Mouse (Mus musculus) liver (tissue): ENCODE results near the gene Lrig3.

Experiments
- DNase-seq: peaks from one replicate; pipeline ENCODE4 v3.0.0-alpha.2; 2020; ENCODE audit warnings: mixed read lengths

Lrig3 gene

DNA sequence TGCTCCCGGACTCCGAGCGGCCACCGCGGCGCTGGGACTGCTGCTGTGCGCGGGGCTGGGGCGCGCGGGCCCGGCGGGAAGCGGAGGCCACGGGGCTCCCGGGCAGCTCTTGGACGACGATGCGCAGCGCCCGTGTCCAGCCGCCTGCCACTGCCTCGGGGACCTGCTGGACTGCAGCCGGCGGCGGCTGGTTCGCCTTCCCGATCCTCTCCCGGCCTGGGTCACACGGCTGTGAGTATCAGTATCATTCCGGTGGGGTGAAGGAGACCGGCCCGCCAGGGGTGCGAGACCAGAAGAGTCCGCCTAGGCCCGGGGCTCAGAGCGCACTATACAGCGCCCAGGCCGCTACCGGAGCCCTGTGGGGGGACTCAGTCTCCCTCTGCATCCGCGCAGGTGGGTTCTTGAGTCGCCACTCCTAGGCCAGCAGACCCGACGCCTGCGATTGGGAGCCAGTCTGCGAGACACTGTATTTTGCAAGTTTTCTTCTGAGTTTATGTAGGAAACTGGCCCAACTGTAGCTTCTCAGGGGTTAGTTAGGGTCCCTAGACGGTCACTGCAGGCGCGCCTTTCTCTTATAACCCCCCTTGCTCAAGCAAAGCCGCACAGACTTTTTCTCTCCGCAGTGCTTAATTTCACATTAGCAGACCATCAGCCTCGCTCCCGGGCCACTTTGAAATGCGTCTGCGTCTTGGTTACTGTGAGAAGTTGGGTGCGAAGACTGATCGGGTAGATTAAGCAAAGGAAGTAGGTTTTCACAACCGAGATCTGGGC, 698 bp downstream of the Lrig3 start:
- DNase-seq, result peak; percentile 10

DNA sequence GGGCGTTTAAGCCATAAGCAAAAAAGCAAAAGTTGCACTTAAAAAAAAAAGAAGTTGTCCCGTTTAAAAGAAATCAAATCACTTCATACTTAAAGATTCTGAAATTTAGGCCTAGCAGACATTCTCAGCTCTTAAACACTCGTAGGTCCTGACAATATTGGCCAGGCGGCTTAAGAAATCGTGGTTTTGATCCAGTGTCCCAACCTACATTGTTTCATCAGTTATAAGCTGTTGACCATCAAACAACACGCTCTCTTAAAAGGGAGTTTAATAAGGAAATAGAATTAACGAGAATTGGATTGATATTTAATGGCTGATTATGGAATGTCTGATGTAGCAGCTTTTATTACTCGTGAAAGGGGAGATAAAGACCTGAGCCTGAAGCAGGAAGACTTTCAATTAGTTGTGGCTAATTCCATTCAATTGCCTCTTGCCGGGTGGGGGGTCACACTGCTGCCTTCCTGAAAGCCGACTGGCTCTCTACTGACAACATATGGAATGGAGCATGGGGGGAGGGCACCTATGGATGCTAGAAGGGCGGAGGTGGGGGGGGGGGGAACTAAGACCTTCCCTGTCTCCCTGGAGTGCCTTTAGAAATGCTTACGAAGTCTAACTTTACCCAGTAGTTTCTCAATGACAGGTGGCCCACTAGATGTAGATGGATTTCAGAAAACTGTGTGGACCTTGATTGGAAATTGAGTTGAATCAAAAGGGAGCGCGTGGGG, 1.6 kb downstream of the Lrig3 start:
- DNase-seq, result no peak

DNA sequence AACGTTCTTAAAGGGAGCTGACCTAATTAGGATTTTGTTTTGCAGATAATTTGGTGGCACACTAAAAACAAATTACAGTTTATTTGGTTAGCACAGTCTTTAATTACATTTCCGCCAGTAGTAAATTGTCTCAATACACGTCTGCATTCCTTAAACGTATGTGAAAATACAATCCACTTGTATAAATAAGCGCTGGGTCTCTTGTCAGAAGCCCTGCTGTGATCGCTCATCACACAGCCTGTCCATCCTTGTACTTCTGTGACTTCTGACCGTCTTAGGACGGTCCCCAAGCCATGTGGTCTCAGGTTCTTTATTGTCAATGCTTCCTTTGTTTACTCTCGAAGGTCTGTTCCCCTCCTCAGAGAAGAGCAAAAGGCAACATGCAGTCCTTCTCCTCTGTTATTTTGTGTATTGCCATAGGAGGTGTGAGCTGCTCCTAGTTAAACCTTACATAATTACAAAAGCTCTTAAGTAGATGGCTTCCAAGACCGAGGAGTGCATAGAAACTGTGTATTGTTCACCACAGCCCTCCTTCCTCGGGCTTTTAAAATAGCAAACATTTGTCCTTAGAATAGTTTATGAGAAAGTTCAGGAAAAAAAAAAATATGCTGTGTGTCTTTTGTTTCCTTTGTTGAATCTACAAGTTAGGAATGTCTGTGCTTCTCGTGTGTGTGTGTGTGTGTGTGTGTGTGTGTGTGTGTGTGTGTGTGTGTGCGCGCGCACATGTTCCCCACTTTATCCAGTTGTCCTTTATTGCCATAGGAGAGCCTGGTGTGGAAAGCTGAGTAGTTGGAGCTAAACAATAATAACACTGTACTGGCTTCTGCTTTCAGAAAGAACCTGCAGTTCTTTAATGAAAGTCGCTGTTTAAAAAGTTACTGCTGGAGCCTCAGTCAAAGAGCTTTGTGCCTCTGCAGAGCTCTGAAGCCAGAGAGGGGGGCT, 2.5 kb downstream of the Lrig3 start:
- no peak for DNase-seq

DNA sequence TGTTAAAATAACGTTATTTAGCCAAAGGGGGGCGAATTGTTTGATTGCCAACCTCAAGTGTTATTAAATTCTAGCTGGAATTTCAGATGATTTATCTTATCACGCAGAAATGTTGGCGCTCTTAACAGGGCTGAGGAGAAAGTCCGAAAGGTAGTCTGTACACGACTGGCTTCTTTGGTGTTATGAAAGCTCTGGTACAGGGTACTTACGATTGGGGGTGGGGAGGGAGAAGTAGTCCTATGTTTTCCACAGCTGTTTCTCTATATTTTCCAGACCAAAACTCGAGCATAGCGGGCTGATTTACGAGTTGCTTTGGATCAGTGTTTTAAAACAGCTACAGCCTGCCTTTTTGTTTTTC, 3.1 kb downstream of the Lrig3 start:
- no peak for DNase-seq

DNA sequence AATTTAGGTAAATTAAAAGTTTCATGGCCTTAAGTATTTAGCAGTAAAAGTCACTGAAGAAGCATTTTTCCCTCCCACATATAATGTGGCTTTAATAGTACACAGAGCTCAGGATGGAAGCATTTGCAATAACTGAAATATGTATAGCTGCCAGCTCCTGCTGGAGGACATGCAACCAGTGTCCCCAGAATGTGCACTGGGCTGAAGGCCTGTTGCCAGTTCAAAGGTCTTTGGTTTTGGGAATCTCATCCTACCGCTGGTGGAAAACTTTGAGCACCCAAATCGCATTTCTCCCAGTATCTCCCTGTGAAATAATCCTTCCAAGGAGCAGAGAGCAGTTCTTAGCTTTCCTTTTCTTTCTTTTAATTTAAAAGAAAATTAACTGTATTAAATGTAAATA, 4.1 kb downstream of the Lrig3 start:
- no peak for DNase-seq

DNA sequence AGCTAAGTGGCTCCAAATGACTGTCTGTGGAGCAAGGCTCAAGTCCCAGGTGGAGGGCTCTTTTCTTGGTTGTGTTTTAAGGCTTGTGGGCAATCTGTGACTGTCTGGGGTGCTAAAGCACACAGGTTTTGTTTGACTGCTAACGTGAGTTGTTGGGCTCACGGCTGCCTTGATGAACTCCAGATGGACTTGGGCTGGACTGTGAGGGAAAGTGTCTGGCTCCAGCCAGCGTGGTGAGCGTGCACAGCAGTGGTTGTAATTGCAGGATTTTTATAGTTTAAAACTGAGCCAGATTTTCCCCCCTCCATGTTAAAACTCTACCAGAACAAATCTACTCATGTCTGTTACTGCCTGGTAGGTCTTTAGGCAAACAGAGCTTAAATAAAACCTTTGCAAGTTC, 4.5 kb downstream of the Lrig3 start:
- peak; percentile 17 for DNase-seq

DNA sequence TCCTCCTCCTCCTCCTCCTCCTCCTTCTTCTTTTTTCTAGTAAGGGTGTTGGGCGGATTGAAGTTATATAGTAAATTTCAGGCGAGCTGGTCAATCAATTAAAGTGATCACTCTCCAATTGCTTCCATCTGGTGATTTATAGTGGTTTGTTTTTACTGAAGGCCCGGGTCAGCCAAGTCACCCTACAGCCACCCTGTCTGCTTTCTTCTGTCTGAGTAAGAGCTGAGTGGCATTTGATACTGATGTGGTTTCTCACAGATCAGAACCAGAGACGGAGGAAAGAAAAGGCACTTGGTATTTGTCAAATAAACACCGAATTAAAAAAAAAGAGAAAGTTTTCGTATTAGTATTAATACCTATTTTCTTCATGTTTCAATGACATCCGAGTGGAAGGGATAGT, 7.8 kb downstream of the Lrig3 start:
- DNase-seq, result no peak

DNA sequence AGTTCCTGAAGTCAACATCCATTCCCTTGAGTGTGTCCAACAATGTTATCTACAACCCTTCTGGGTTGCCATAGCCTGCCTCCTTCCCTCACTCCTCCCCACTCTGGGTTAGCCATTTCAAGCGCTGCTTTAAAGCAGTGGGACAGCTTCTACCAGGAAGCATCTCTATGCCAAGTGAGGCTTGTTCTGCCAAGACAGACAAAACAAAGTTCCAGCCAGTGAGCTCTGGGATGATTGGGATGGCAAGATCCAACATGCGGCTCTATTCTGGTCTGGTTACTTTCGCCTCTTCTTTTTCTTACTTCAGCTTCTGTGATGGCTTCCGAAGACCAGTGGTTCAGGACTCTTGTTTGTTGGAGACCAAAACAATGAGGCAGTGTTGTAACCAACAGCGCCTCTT, 16.0 kb downstream of the Lrig3 start:
- no peak for DNase-seq

DNA sequence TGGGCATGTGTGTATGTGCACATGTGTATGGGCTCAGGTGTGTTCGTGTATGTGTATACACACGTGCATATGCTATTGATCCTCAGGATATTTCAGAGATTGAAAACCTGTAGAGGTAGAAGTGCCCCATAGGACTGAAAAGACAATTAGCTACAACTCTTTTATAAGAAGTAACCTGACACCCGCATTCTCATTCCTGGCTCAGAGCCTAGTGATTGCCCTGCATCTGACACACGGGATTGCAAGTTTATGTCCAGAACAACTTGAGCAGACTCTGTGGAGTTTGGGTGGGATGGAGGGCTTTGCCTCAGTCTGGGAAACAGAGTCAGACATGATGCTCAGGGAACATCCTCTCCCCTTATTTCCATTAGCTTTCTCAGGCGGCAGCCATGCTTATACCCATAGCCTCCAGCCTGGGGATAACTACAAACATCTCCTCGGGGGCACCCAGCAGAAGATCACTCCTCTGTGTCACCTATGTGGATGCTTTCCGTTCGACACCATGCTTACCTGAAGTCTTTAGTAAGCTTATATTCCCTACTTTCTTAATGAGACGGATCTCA, 18.6 kb downstream of the Lrig3 start:
- DNase-seq, result no peak

DNA sequence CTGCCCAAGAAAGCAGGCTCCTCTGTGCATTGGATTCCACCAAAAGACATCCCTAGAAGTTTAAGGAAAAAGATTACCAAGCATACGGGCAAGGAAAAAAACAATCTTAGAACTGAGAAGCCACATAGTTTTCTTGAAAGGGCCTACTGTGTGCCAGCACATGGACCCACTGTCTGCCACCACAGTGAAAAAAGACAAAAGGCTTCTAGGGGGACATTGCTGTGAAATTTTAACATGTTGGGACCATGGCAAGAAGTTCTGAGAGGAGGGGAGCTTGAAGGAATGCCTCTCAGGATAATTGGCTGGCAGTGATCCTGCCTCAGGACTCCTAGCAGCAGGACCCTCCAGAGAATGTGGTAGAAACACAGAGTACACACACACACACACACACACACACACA, 19.8 kb downstream of the Lrig3 start:
- no peak for DNase-seq

DNA sequence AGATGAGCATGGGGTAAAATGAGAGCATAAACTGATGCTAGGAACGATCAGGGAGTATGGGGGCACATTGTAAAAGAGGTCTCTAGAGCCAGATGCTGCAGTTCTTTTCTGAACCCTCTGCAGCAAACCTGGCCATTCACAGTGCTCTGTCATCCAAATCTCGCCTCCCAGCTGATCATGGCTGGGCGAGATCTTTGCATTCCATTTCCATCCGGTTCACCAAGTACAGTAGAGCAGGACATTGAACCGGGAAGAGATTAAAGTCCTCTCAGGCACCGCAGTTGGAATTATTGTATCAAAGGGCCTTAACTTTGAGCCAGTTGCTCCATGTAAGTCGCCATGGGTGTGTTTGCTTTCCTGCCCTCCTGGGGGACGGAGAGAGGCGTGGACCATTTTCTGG, 20.5 kb downstream of the Lrig3 start:
- DNase-seq, result no peak

DNA sequence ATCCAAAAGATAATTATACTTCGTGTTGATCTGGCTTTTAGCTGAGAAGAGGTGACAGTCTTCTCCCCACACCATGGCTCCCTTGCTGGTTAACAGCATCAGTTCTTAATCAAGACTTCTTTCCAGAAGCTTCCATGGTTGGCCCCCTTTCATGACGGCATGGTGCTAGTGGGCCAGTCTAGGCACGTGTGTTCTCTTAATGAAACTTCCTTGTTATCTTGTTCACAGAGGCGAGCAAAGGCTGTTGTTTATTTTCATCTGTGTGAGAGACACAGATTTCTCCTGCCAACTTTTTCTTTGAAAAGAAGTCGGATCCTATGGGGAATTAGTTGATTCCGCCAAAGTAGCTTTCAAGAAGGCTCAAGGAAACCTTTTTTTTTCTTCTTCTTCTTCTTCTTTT, 21.3 kb downstream of the Lrig3 start:
- no peak for DNase-seq

DNA sequence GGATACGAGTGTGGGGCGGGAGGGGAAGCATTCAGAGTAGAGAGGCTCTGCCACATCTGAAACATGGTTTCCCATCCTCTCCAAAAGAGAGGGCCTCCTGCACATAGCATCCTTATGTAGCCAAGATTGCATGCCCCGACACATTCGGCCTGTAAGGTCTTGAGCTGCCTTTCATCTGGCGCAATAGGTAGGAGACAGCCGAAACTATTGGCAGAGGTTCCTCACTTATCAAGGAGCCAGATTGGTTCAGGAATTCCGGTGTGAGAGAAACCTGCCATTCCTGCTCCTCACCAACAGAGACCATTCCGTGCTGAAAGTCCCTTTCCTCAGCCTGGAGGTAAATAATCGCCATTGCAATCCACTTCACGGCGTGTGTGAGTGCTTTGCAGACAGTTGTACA, 22.1 kb downstream of the Lrig3 start:
- no peak for DNase-seq

DNA sequence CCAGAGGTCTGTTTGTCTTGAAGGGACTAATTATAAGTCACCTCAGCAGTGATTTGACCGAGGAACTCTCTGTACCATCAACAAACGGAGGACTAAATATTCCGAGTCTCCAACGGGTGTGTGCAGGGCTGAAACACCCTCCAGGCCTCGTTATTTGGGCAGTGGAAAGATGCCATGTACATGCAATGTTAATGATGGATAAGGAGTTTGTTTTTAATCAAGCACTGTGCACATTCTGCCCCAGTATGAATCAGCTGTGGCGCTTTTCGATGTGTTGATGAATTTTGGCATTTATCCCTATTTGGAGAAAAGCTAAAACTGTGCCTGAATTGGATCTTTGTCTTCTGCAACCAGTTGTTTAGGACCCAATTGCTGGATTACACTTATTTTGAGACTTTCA, 23.9 kb downstream of the Lrig3 start:
- DNase-seq, result no peak

DNA sequence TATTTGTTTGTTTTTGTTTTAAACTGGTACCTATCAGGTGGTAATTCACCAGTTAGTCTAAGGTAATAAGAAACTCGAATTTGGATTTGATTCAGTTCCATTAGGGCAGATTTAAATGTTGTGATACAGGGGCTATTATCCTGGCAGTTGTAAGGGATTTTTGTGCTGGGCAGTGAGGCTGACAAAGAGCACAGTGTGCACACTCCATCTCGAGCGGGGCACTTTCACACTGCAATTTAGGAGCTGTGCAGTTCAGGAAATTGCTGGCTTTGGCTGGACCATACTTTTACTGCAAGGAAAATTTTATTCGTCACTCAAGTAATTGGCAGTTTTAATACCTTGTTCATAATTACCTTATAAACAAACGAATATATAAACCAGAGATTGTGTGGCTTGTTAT, 24.4 kb downstream of the Lrig3 start:
- DNase-seq, result no peak

DNA sequence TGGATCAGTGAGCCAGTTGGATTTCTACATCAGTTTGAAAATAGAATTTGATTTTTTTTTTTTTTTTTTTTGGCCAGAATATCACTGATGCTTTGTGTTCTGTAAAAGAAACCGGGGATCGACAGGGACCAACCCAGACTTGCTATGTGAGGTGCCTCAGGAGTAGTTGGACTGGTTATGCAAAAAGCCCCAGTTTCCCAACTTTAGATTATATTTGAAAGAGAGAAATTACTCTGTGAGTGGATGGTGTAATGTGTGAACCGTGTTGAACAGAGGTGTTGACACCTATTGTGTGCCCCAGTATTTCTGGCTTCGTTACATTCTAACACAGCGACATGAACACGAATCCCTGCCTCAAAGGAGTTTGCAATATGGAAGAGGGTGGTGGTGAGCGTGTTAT, 25.9 kb downstream of the Lrig3 start:
- DNase-seq, result no peak

DNA sequence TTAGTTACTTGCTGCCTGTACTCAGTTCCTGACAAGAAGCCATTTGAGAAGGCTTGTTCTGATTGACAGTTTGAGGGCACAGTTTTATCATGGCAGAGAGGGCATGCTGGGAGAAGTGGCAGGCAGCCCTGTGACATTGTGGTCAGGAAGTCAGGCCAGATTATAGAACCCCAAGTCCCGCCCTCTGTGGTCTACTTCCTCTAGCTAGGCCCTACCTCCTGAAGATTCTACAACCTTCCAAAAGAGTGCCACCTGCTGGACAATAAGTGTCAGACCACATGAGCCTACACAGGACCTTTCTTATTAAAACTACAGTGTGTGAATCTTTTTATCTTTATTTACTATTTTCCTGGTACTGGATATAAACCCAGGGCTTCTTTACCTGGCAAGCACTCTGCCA, 28.9 kb downstream of the Lrig3 start:
- DNase-seq, result no peak

DNA sequence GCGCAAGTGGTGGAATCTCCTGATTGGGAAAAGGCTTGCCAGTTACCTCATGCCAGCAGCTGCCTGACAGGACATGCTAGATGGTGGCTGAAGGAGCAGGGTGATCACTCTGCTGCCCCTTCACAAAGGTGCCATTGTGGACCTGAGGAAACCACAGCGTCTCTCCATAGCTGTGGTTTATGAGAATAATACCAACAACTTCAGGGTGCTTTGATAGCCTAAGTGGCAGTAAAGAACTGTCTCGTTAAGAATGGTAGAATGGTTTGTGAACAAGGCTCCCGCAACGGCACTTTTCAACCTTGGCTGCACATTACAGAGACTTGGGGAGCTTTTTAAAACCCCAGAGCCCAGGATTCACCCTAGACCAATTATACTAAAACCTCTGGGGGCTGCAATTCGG, 29.7 kb downstream of the Lrig3 start:
- no peak for DNase-seq

DNA sequence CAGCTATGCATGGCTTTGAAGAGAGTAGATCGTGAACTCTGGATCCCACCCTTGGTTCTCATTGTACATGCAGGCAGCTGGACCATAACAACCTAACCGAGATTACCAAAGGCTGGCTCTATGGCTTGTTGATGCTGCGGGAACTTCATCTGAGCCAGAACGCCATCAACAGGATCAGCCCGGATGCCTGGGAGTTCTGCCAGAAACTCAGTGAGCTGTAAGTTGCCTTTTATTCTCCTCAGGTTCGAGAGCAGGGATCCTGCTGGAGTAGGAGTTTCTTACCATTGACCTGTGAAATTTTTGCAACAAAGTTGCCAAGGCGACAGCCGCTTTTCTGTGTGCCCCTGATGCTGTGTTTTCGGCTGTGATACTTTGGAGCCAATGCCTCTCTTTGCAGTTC, 31.0 kb downstream of the Lrig3 start:
- DNase-seq, result no peak

DNA sequence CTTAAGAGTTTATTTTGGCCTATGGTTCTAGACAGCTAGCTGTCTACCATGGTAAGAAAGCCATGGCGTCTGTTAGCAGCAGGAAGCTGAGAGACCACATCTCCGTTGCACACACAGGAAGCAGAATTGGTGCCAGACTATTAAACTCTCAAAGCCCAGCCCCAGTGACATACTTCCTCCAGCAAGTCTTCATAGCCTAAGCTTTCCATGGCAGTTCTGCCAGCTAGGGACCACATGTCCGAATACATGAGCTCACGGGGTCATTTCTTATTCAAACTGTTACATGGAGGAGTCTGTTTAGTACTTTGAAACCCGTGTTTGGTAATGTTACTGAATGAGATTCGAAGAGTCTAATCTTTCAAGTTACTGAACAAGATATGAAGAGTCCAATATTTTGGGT, 33.6 kb downstream of the Lrig3 start:
- no peak for DNase-seq

DNA sequence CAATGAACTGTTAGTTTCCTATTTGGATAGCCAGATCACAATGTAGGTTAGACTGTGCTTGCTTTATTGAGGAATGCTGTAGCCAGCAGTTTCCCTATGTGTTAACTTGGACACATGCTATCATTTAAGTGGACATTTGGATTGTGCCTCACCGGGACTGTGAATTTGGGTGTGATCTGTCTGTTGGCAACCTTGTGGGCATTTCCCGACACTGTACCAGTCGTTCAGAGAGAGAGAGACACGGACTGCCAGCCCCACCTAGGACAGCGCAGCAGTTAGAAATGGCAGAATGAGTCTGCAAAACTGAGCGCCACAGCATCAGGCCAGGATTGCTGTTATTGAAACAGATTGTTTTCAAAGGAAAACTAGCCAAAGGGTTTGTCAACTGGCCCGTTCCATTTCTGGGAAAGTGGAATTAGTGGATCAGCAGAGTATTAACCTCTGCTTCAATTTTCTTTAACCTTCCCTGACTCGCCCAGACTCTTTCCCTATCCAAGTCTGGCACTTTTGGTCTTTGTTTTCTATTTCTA, 35.0 kb downstream of the Lrig3 start:
- no peak for DNase-seq

DNA sequence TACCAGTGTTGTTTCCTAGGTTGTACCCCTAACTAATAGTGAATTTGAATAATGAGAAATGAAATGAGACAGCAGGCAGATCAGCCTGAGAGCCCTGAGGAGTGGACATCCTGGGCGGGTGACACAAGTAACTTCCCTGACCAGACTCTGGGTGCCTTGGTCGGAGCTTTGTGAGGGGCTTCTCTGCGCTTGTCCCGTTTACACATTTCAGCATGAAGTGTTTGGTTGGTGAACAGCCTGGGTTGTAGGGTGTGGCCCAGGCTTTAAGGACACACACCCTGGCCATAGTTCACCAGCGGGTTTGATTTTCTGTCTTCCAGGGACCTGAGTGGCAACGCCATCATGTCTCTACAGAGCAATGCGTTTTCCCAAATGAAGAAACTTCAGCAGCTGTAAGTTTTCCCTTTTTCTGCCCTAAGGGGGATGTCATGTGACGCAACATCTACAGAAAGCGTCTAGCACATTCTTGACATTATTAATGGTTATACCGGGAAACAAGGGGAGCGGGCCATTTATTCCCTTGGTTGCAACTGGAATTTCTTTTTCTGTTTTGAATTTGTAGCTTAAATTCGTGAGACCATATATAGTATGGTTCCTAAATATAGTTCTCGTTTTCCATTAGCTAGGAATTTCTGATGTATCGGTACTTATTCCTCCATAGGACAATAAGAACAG, 36.2 kb downstream of the Lrig3 start:
- DNase-seq, result no peak
